Mouse (Mus musculus): ENCODE results near the gene Sfta2. TPM values are rescaled to one million over a fixed set of nuclear protein-coding genes. Genes with fewer than 3 reads are reported as not detected.

Gene Sfta2
- total and polyA plus RNA-seq, 3 experiments = not detected

DNA sequence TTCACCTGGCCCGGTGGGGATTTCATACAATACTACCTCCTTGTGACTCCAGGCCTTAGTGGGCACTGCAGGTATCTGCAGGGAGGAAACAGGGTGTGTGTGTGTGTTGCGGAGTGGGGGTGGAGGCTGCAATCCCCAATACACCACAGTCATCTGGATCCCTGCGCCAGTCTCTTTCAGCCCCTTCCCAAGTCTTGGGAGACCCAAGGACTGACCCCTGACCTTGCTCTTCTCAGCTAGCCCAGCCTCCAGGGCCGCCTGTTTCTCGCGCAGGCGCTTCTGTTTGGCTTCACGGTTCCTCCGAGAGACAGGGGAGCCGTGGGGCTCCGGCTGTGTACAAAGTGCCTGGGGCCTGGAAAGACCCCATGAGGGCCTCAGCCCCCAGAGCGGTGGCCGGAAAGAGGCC lies 65.5 kb downstream of the Sfta2 start:
- peak overlapping the region; percentile 42 for H3K27ac ChIP-seq (ENCODE audit: control insufficient read depth, low read depth, low read length)
- DNase-seq (ENCODE audit: low read depth, low spot score) = peak; percentile 72
- H3K9me3 ChIP-seq (replicated peaks; ENCODE audit: insufficient read depth, low read length) = no peaks in the 10 kb centered on the region
- TF ChIP-seq BHLHE40 (IDR thresholded peaks at IDR 0.05; ENCODE audit: borderline replicate concordance, low read depth, low read length) (no peak), EP300 (IDR thresholded peaks at IDR 0.05; ENCODE audit: low read depth in 1 of 2, low read length in 2 of 2) (no peak), TAL1 (IDR thresholded peaks at IDR 0.05; ENCODE audit: low read length) (no peak), MXI1 (IDR thresholded peaks at IDR 0.05; ENCODE audit: low read depth, low read length) (no peak; the same call in 1 of the 2 replicates), KAT2A (conservative IDR thresholded peaks at IDR 0.05; ENCODE audit: low read depth, low read length) (no peak), POLR2A (IDR thresholded peaks at IDR 0.05; ENCODE audit: control insufficient read depth in 1 of 2, insufficient read depth in 1 of 2, low read depth in 1 of 2, low read length in 2 of 2, poor library complexity in 1 of 2) (no peak), UBTF (IDR thresholded peaks at IDR 0.05; ENCODE audit: borderline replicate concordance, insufficient read depth, low read depth, low read length) (no peak), MAX (IDR thresholded peaks at IDR 0.05; ENCODE audit: low read length) (no peak), NELFE (IDR thresholded peaks at IDR 0.05; ENCODE audit: low read depth, low read length) (no peak), GABPA (IDR thresholded peaks at IDR 0.05; ENCODE audit: low read depth, low read length) (no peak), CHD1 (IDR thresholded peaks at IDR 0.05; ENCODE audit: low read depth, low read length) (0 out of 2 replicates have a peak, but pooled peaks have one; percentile 24), ETS1 (IDR thresholded peaks at IDR 0.05; ENCODE audit: low read depth, low read length) (no peak), SIN3A (IDR thresholded peaks at IDR 0.05; ENCODE audit: low read length) (no peak; the same call in 1 of the 2 replicates), USF2 (IDR thresholded peaks at IDR 0.05; ENCODE audit: borderline replicate concordance in 1 of 2, insufficient read depth in 1 of 2, low read depth in 1 of 2, low read length in 2 of 2) (no peak), ZKSCAN1 (IDR thresholded peaks at IDR 0.05; ENCODE audit: low read depth, low read length) (no peak), ZMIZ1 (IDR thresholded peaks at IDR 0.05; ENCODE audit: low read depth, low read length) (peak; percentile 31; the same call in 1 of the 2 replicates), ELF1 (IDR thresholded peaks at IDR 0.05; ENCODE audit: low read depth, low read length) (no peak), JUND (IDR thresholded peaks at IDR 0.05; ENCODE audit: low read depth, low read length) (no peak), HCFC1 (IDR thresholded peaks at IDR 0.05; ENCODE audit: low read depth, low read length) (no peak), NRF1 (IDR thresholded peaks at IDR 0.05; ENCODE audit: insufficient read depth, low read depth, low read length, poor library complexity, severe bottlenecking) (peak; percentile 68), CHD2 (IDR thresholded peaks at IDR 0.05; ENCODE audit: low read length) (no peak), E2F4 (IDR thresholded peaks at IDR 0.05; ENCODE audit: borderline replicate concordance, low read depth, low read length) (no peak), MYC (IDR thresholded peaks at IDR 0.05; ENCODE audit: low read depth, low read length) (no peak), POLR2AphosphoS2 (IDR thresholded peaks at IDR 0.05; ENCODE audit: low read length) (no peak), CTCF (IDR thresholded peaks at IDR 0.05 in 2 of 3, conservative IDR thresholded peaks at IDR 0.05 in 1 of 3; ENCODE audit: control insufficient read depth in 1 of 3, insufficient read depth in 1 of 3, low read depth in 2 of 3, low read length in 3 of 3, poor library complexity in 1 of 3, severe bottlenecking in 1 of 3) (no peak; a peak in 1 of 6 replicates)
- no peaks in the 10 kb centered on the region for H3K36me3 ChIP-seq (ENCODE audit: control insufficient read depth in 1 of 2, insufficient read depth in 2 of 2, low read length in 2 of 2)
- H3K79me2 ChIP-seq (ENCODE audit: control insufficient read depth, insufficient read depth, low read length, poor library complexity) = peaks cover 6% of the 10 kb centered on the region
- no peaks in the 10 kb centered on the region for H3K27me3 ChIP-seq (ENCODE audit: control insufficient read depth in 1 of 2, insufficient read depth in 2 of 2, low read length in 2 of 2)
- H3K4me1 ChIP-seq (ENCODE audit: control insufficient read depth in 1 of 2, insufficient read depth in 2 of 2, low read length in 2 of 2) = peaks cover 0 to 4% of the 10 kb centered on the region in 2 experiments; a peak in 2 of 4 replicates
- H3K4me3 ChIP-seq (ENCODE audit: control insufficient read depth in 1 of 2, insufficient read depth in 1 of 2, low read depth in 2 of 2, low read length in 2 of 2) = peak overlapping the region; percentile 71 to 86
- peak overlapping the region; percentile 80 for H3K9ac ChIP-seq (ENCODE audit: control insufficient read depth, low read depth, low read length, poor library complexity, severe bottlenecking)
